Mouse (Mus musculus): ENCODE measurements at regions not wholly inside any gene's neighbourhood (a gene's known extent, or its start where the extent isn't known, plus 50 kb on each side); places are given as distances from the start of the nearest gene placed in this dataset.

GRCm38 (mm10) chr6:112210238-112210950 lies 63.2 kb upstream of the Lmcd1 start:
- TF ChIP-seq MAX (IDR thresholded peaks at IDR 0.05; ENCODE audit: low read depth) (no peak), REST (IDR thresholded peaks at IDR 0.05; ENCODE audit: insufficient read depth, insufficient read length) (no peak), TCF3 (IDR thresholded peaks at IDR 0.05; ENCODE audit: insufficient read length, low read depth) (no peak), USF1 (IDR thresholded peaks at IDR 0.05; ENCODE audit: low read depth) (no peak), E2F4 (IDR thresholded peaks at IDR 0.05; ENCODE audit: insufficient read depth) (no peak)
